Mouse (Mus musculus) kidney, adult 2 months (tissue): ENCODE measurements around the gene Sgip1. TPM values are rescaled to one million over a fixed set of nuclear protein-coding genes. Genes with fewer than 3 reads are reported as not detected.

ENCODE experiments used
- DNase-seq: peaks from one replicate; pipeline ENCODE4 v3.0.0; 2021
- H3K27ac ChIP-seq: fragments of 200-500 bp; 2 replicates; pipeline ENCODE4 v1.5.1; 2012; ENCODE audit warnings: low read depth, low read length, control low read depth, inconsistent platforms; ENCODE audit not compliant: insufficient read depth
- H3K27me3 ChIP-seq: fragments of 200-500 bp; replicated peaks from 2 replicates; pipeline ENCODE4 v1.6.1; 2012; ENCODE audit warnings: mild to moderate bottlenecking, moderate library complexity, low read length, inconsistent platforms; ENCODE audit not compliant: control insufficient read depth, insufficient read depth
- H3K36me3 ChIP-seq: fragments of 200-500 bp; 2 replicates; pipeline ENCODE4 v1.6.1; 2012; ENCODE audit warnings: mild to moderate bottlenecking, moderate library complexity, low read length, inconsistent platforms; ENCODE audit not compliant: control insufficient read depth, insufficient read depth
- H3K4me1 ChIP-seq: fragments of 200-500 bp; 2 replicates; pipeline ENCODE4 v1.6.1; 2011; ENCODE audit warnings: low read length; ENCODE audit not compliant: control insufficient read depth, insufficient read depth
- H3K4me3 ChIP-seq: fragments of 200-500 bp; 2 replicates; pipeline ENCODE4 v1.5.1; 2011; ENCODE audit warnings: mild to moderate bottlenecking, low read depth, low read length, control low read depth; ENCODE audit not compliant: insufficient read depth
- CTCF ChIP-seq: fragments of 200-500 bp; conservative IDR thresholded peaks from 2 replicates; pipeline ENCODE4 v1.5.1; 2011; ENCODE audit warnings: low read depth, mild to moderate bottlenecking, control low read depth, low read length, moderate library complexity, mixed read lengths; ENCODE audit not compliant: insufficient read depth, insufficient read length
- POLR2A ChIP-seq: fragments of 200-500 bp; IDR thresholded peaks from one replicate; pipeline ENCODE4 v1.6.1; 2011; ENCODE audit warnings: low read depth, low read length, control low read depth
- WGBS: fragments of 180-500 bp; shearing (Covaris S2); methylation state at CpG from one replicate; pipeline ENCODE4 v1.1.7; 2018; 5-methylcytosine and 5-hydroxymethylcytosine counted together
- polyA plus RNA-seq: library from polyadenylated mRNA; depleted of rRNA; stranded (reverse); fragments of >200 nt; gene quantifications from 2 replicates; pipeline ENCODE4 v1.2.3, GENCODE M21; 2012

Gene Sgip1
- polyA plus RNA-seq, 1 experiment, result 1.1 TPM

- no peaks in the 10 kb centered on the region for H3K36me3 ChIP-seq
- H3K4me1 ChIP-seq, result no peaks in the 10 kb centered on the region
- H3K27ac ChIP-seq, result no peak overlapping the region
- TF ChIP-seq CTCF, result no peak
- TF ChIP-seq POLR2A, result no peak
- no peaks in the 10 kb centered on the region for H3K27me3 ChIP-seq
- WGBS, result 79% methylated on average over 10 of the region's 10 CpGs
- no peak overlapping the region for H3K4me3 ChIP-seq
- no peak for DNase-seq
Observed at GRCm38 (mm10) chr4:102854928-102855892, 114.1 kb downstream of the Sgip1 start.

GRCm38 (mm10) chr4:102856086-102856485 is 115.0 kb downstream of the Sgip1 start:
- no peaks in the 10 kb centered on the region for H3K4me1 ChIP-seq
- DNase-seq, result no peak
- H3K27ac ChIP-seq, result no peak overlapping the region
- 82% methylated on average over 7 of the region's 7 CpGs for WGBS
- no peaks in the 10 kb centered on the region for H3K36me3 ChIP-seq
- no peak overlapping the region for H3K4me3 ChIP-seq
- H3K27me3 ChIP-seq, result no peaks in the 10 kb centered on the region
- TF ChIP-seq CTCF (no peak), POLR2A (no peak)

GRCm38 (mm10) chr4:102859259-102860194 is 118.4 kb downstream of the Sgip1 start:
- Histone ChIP-seq H3K27me3 (no peaks in the 10 kb centered on the region), H3K4me3 (no peak overlapping the region), H3K36me3 (no peaks in the 10 kb centered on the region), H3K27ac (no peak overlapping the region), H3K4me1 (no peaks in the 10 kb centered on the region)
- no peak for DNase-seq
- WGBS, result 94% methylated on average over 15 of the region's 15 CpGs
- TF ChIP-seq CTCF (peak; percentile 47), POLR2A (no peak)

- WGBS, result 74% methylated on average over 15 of the region's 15 CpGs
- no peaks in the 10 kb centered on the region for H3K4me1 ChIP-seq
Observed at GRCm38 (mm10) chr4:102862751-102863710, 121.9 kb downstream of the Sgip1 start.

GRCm38 (mm10) chr4:102866531-102866930 is 125.4 kb downstream of the Sgip1 start:
- Histone ChIP-seq H3K27me3 (no peaks in the 10 kb centered on the region), H3K27ac (no peak overlapping the region), H3K4me1 (no peaks in the 10 kb centered on the region), H3K4me3 (no peak overlapping the region), H3K36me3 (no peaks in the 10 kb centered on the region)
- no peak for DNase-seq
- no peak for TF ChIP-seq POLR2A
- TF ChIP-seq CTCF, result no peak
- WGBS, result 87% methylated on average over 3 of the region's 3 CpGs

More at GRCm38 (mm10) chr4:102862751-102863710, 121.9 kb downstream of the Sgip1 start:
- Histone ChIP-seq H3K4me3 (no peak overlapping the region), H3K27me3 (no peaks in the 10 kb centered on the region), H3K27ac (no peak overlapping the region), H3K36me3 (no peaks in the 10 kb centered on the region)
- TF ChIP-seq POLR2A (no peak), CTCF (no peak)
- no peak for DNase-seq

- no peaks in the 10 kb centered on the region for H3K36me3 ChIP-seq
- H3K4me3 ChIP-seq, result no peak overlapping the region
- 76% methylated on average over 4 of the region's 4 CpGs for WGBS
- H3K27ac ChIP-seq, result no peak overlapping the region
- TF ChIP-seq CTCF (no peak), POLR2A (no peak)
- H3K27me3 ChIP-seq, result no peaks in the 10 kb centered on the region
- H3K4me1 ChIP-seq, result no peaks in the 10 kb centered on the region
- DNase-seq, result no peak
Observed at GRCm38 (mm10) chr4:102871274-102871673, 130.2 kb downstream of the Sgip1 start.
